Mouse (Mus musculus) brain, embryonic 14.5 days (tissue): ENCODE measurements around the gene Frem2. TPM values are rescaled to one million over a fixed set of nuclear protein-coding genes. Genes with fewer than 3 reads are reported as not detected.

Experiments used
- DNase-seq: peaks from one replicate; pipeline ENCODE4 v3.0.0-alpha.2; 2011; ENCODE audit warnings: low read depth
- CTCF ChIP-seq: fragments of 200-500 bp; IDR thresholded peaks from 2 replicates; pipeline ENCODE4 v1.5.1; 2012; ENCODE audit warnings: inconsistent platforms, mild to moderate bottlenecking, moderate library complexity, borderline replicate concordance; ENCODE audit not compliant: insufficient read depth, insufficient read length; ENCODE audit errors: extremely low read depth
- POLR2A ChIP-seq: fragments of 200-500 bp; IDR thresholded peaks from 2 replicates; pipeline ENCODE4 v1.6.1; 2012; ENCODE audit warnings: mild to moderate bottlenecking, inconsistent platforms, borderline replicate concordance; ENCODE audit not compliant: poor library complexity, insufficient read depth, insufficient read length, severe bottlenecking; ENCODE audit errors: extremely low read depth
- polyA plus RNA-seq: library from polyadenylated mRNA; depleted of rRNA; stranded (reverse); fragments of >200 nt; gene quantifications from 2 replicates; pipeline ENCODE4 v1.2.3, GENCODE M21; 2012

Gene Frem2
- polyA plus RNA-seq, 1 experiment, result 5.8 TPM

GRCm38 (mm10) chr3:53555031-53555952 lies 101.9 kb downstream of the Frem2 start:
- TF ChIP-seq CTCF, result no peak
- TF ChIP-seq POLR2A, result no peak
- no peak for DNase-seq

- TF ChIP-seq POLR2A (no peak), CTCF (no peak)
- DNase-seq, result no peak
Observed at GRCm38 (mm10) chr3:53552691-53553090, 104.5 kb downstream of the Frem2 start.

GRCm38 (mm10) chr3:53532091-53532490 lies 125.1 kb downstream of the Frem2 start:
- no peak for TF ChIP-seq CTCF
- no peak for TF ChIP-seq POLR2A

GRCm38 (mm10) chr3:53530305-53530704 lies 126.8 kb downstream of the Frem2 start:
- TF ChIP-seq CTCF (no peak), POLR2A (no peak)

More at GRCm38 (mm10) chr3:53532091-53532490, 125.1 kb downstream of the Frem2 start:
- no peak for DNase-seq

GRCm38 (mm10) chr3:53525737-53526136 lies 131.4 kb downstream of the Frem2 start:
- TF ChIP-seq POLR2A, result no peak
- TF ChIP-seq CTCF, result peak; percentile 86
- DNase-seq, result peak; percentile 92

More at GRCm38 (mm10) chr3:53530305-53530704, 126.8 kb downstream of the Frem2 start:
- no peak for DNase-seq

- TF ChIP-seq POLR2A (no peak), CTCF (no peak)
- peak; percentile 24 for DNase-seq
Observed at GRCm38 (mm10) chr3:53522794-53523193, 134.4 kb downstream of the Frem2 start.

- peak; percentile 51 for DNase-seq
Observed at GRCm38 (mm10) chr3:53514221-53515065, 142.7 kb downstream of the Frem2 start.

GRCm38 (mm10) chr3:53513096-53513495 lies 144.1 kb downstream of the Frem2 start:
- no peak for TF ChIP-seq POLR2A
- no peak for TF ChIP-seq CTCF
- no peak for DNase-seq

More at GRCm38 (mm10) chr3:53514221-53515065, 142.7 kb downstream of the Frem2 start:
- TF ChIP-seq POLR2A (no peak), CTCF (no peak)

- peak; percentile 41; the same call in 1 of the 2 replicates for TF ChIP-seq CTCF
- no peak for TF ChIP-seq POLR2A
- peak; percentile 74 for DNase-seq
Observed at GRCm38 (mm10) chr3:53502428-53502827, 154.7 kb downstream of the Frem2 start.

- TF ChIP-seq CTCF, result no peak
- DNase-seq, result no peak
Observed at GRCm38 (mm10) chr3:53498351-53498905, 158.7 kb downstream of the Frem2 start.

GRCm38 (mm10) chr3:53488353-53488752 lies 168.8 kb downstream of the Frem2 start, which contains the start of gene Stoml3:
Gene Stoml3, plus strand, starts transcription at chr3:53488653.
- TF ChIP-seq CTCF (no peak), POLR2A (no peak)
- no peak for DNase-seq
